Mouse (Mus musculus) kidney, adult 18-20 months (tissue): ENCODE results near the gene Mgat5.

ENCODE experiments used
- DNase-seq: peaks from one replicate; pipeline ENCODE4 v3.0.0; 2021

Gene Mgat5

GRCm38 (mm10) chr1:127347878-127348620, 143.2 kb downstream of the Mgat5 start:
- no peak for DNase-seq

DNA sequence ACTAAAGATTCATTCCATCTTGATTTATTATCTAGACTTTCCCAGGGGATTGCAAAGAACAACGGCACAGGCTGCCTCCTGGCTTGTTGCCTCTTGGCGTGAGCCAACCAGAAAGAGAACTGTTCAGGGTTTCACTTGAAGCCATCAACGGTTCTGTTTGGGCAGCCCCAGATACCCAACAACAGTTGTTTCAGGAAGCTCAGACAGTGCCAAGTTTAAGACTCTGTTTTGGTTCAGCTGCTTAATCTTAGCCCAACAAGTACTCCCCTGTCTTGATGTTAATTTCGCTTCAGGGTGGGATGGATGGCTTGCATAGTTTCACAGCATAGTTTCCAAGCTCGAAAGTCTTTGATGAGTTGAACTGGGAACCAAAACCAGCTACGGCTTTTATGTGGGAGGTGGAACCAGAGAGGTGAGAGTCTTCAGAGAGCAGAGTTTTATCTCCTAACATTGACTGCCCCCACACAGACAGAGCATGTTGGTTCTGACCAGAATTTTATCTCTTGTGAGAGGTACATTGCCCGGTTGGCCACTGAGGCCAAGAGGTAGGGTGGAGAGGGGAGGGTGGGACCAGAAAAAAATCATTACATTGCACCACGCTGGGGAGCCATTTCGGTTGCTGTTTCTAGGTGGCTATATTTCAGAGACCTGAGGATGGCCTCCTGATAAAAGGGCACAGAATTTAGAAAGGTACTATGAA, 144.0 kb downstream of the Mgat5 start:
- DNase-seq = no peak

DNA sequence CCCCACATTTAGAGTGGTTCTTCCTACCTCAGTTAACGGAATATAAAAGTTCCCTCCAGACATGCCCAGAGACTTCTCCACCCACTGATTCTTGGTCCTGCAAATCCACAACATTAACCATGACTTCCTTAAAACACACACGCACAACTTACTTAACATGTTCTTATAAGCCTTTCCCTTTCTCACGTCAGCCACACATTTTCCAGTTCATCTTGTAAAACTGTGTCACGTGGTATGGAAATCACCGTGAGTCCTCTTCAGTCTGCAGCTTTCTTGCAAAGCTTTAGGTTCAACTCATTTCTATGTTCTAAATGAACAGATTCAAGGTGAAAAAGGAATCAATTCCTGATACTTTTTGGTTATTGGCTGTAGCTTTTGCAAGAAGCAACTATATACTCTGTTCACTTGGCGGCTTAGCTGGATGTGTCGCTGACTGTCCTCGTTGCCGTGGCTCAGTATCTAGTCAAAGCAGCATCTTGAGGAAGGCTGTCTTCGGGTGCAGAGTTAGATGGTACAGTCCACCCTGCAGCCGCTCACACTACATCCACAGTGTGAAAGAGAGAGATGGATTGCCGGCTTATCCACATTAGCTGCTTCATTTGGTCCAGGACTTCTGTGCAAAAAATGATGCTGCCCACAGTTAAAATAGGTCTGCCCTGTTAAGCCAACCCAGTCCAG, 146.7 kb downstream of the Mgat5 start:
- no peak for DNase-seq

- DNase-seq = no peak
Observed at GRCm38 (mm10) chr1:127352131-127352793, 147.4 kb downstream of the Mgat5 start.

DNA sequence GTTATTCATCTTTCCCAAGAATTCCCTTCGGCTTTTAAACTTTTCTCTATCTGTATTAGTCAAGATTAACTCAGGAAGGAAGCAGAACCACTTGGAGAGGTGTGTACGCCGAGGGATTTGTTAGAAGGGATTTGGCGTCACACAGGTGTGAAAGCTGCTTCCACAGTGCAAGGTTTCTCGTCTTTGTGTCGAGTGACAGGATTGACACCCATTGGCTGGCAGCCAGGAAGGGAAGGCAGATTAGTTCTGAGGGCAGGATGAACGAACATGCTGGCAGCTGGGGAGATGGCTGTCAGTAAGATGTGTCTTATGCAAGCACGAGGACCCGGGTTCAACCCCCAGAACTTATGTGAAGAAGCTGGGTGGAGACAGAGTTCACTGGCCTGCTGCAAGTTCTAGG, 148.6 kb downstream of the Mgat5 start:
- no peak for DNase-seq

- no peak for DNase-seq
Observed at GRCm38 (mm10) chr1:127354152-127354551, 149.3 kb downstream of the Mgat5 start.

DNA sequence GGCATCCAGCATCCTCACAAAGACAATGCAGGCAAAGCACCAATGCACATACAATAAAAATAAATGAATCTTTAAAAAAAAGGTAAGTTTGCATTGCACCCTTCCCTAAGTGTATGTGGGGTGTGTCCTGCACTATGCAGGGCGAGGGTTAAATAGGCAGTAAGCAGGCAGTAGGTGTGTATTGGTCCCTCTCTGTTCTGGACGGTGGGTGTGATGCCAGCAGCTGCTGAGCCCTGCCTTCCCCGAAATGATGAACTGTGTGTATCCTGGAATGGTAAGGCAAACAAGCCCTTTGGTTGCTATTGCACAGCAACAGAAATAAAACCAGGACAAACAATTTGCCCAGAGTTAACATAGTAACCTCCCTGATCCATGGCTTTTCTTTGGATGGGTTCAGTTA, 150.2 kb downstream of the Mgat5 start:
- no peak for DNase-seq

GRCm38 (mm10) chr1:127363638-127364037, 158.8 kb downstream of the Mgat5 start:
- no peak for DNase-seq

DNA sequence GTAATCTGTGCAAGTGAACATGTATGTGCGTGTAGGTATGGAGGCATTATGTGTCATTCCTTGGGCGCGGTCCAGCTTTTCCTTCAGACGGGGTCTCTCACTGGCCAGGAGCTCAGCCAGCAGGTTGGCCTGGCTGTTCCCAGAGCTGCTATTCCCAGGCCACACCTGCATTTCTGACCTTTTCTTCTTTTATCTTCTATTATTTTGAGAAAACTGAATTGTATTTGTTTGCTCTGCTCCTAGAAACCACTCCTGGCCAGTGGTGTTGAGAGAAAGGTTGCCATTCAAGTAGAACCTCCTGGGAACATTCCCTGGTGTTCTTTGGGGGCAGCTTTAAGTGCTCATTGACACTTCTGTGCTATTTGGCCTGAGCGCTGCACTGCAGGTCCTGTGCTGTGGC, 160.9 kb downstream of the Mgat5 start:
- DNase-seq = no peak

DNA sequence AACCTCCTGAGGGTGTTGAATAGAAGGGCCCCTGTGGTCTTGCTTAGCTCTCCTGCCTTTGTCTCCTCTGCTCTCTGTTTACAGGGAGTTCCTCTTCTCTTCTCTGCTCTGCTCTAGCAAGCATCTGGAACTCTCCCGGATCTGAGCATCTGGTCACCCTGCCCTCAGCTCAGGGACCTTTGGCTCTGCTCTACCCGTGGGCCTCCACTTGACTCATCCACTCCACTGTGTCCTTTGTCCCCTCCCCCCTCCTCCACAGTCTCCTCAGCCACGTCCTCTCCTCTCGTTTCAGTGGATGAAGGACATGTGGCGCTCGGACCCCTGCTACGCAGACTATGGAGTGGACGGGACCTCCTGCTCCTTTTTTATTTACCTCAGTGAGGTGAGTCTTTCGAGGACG, 161.3 kb downstream of the Mgat5 start:
- DNase-seq = no peak

DNA sequence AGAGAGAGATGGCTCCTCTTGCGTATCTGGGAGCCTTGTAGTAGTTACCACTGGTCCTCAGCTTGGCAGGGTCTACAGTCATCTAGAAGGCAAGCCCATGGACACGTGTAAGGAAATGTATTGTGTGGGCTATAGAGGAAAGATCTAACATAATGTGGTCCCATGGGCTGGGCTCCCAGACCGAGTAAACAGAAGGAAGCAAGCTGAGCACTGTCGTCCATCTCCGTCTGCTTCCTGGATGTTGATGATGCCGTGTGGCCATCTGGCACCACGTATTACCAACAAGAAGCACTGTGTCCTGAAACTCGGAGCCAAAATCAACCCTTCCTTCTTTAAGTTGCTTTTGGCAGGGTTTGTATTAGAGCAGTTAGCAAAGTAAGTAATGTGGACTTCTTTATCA, 163.7 kb downstream of the Mgat5 start:
- no peak for DNase-seq

DNA sequence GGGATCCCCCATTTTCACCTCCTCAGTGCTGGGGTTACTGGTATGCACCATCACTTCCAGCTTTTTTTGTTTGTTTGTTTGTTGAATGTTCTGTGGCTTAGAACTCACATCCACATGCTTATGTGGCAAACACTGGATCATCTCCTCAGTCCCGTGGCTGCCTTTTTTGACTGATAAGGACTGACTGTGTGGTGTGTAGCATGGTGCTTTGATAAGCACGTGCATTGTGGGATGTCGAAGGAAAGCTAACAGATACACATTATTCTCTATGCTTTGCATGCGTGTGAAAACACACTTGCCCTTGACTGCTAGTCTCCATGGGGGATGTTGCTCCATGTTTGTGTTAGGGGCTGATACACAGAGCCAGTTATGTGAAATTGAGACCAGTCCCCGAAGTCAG, 164.7 kb downstream of the Mgat5 start:
- DNase-seq = no peak

GRCm38 (mm10) chr1:127372096-127372495, 167.3 kb downstream of the Mgat5 start:
- DNase-seq = no peak

DNA sequence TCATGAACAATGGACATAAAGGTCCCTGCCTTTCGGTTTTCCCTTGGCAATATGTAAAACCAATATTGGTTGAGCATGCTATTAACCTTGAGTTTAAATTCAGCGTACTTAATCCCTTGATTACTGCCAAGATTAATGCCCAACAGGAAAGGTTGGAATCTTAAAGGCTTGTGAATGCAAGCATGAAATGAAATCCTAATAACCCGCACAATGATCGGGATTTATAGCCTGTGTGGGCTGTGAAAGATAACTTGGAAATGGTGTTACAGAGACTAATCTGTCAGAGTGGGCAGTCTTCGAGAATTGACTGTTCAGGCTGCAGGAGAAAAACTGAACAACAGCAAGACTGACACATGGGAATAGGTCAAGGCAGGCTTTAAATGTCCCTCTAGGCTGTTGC, 168.7 kb downstream of the Mgat5 start:
- DNase-seq = no peak

DNA sequence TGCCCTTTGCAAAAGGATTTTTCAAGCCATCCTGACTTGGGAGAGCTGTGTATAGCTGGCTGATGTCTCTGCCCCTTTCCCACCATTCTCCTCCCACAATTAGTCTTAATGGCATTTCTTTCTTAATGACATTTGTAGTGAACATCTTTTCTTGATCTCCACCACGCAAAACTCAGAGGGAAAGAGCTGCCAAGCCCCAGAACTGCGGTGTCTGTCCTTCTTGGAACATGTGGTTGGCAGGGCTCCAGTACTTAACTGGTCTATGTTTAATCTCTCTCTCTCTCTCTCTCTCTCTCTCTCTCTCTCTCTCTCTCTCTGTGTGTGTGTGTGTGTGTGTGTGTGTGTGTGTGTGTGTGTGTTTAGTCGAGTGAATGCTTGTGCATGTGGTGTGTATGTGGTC, 169.3 kb downstream of the Mgat5 start:
- DNase-seq = no peak

DNA sequence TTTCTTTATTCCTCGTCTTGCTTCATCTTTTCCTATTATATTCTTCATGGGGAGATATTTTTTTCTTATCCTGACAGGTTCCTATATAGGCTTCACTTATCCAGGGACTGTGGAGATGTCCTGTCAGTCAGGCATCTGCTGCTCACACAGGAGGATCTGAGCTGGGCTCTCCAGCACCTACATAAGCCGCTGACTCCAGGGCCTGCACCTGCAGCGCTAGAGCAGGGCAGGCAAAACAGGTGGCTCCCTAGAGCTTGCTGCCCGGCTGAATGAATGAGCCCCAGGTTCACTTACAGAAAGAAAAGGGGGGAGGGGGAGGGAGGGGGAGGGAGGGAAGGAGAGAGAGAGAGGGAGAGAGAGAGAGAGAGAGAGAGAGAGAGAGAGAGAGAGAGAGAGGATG, 175.3 kb downstream of the Mgat5 start:
- DNase-seq = no peak

GRCm38 (mm10) chr1:127380749-127381501, 176.1 kb downstream of the Mgat5 start:
- no peak for DNase-seq

- DNase-seq = no peak
Observed at GRCm38 (mm10) chr1:127383071-127383470, 178.3 kb downstream of the Mgat5 start.

- DNase-seq = no peak
Observed at GRCm38 (mm10) chr1:127387226-127387625, 182.4 kb downstream of the Mgat5 start.

GRCm38 (mm10) chr1:127387661-127388060, 182.8 kb downstream of the Mgat5 start:
- DNase-seq = no peak

GRCm38 (mm10) chr1:127394716-127395115, 189.9 kb downstream of the Mgat5 start:
- DNase-seq = no peak

DNA sequence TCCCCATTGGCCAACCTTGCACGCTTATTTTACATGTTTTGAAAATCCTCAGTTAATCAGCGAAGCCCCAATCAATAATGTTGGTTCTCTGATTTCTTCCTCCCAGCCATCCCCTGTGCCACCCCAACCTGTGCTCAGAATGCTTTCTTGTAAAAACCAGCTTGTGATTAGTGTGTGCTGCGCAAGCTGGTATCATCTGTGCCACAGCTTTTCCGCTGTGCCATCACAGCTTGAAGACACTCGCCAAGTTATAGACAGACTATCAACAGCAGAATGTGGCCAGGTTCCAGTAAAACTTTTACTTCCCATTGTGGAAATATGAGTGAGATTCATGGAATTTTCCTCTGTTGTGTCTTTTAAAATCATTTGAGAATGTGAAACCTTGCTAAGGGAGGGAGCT, 190.9 kb downstream of the Mgat5 start:
- no peak for DNase-seq
